Mouse (Mus musculus) embryonic fibroblast, embryonic 13.5 days (primary cell): ENCODE results near the gene Rpp21. TPM values are rescaled to one million over a fixed set of nuclear protein-coding genes. Genes with fewer than 3 reads are reported as not detected.
"Not testable (repeated sequence)": the region's sequence is repeated elsewhere in the genome, so short reads cannot be mapped to it uniquely, and the experiment has no call there.

Source experiments
- H3K27ac ChIP-seq: 2 replicates; pipeline ENCODE4 v1.5.1; 2012; ENCODE audit warnings: low read length, control low read depth, inconsistent platforms; ENCODE audit not compliant: insufficient read depth
- H3K4me1 ChIP-seq: 2 replicates; pipeline ENCODE4 v1.6.1; 2011; ENCODE audit warnings: low read length; ENCODE audit not compliant: control insufficient read depth, insufficient read depth
- H3K4me3 ChIP-seq: 2 replicates; pipeline ENCODE4 v1.5.1; 2011; ENCODE audit warnings: mild to moderate bottlenecking, control low read depth, low read length; ENCODE audit not compliant: insufficient read depth
- CTCF ChIP-seq: IDR thresholded peaks from 2 replicates; pipeline ENCODE4 v1.5.1; 2011; ENCODE audit warnings: mild to moderate bottlenecking, control low read depth, low read length, moderate library complexity, borderline replicate concordance; ENCODE audit not compliant: insufficient read depth
- POLR2A ChIP-seq: IDR thresholded peaks from 2 replicates; pipeline ENCODE4 v1.6.1; 2011; ENCODE audit warnings: low read depth, mild to moderate bottlenecking, control low read depth, low read length, moderate library complexity
- polyA plus RNA-seq: library from polyadenylated mRNA; stranded (reverse); fragments of >200 nt; gene quantifications from 2 replicates; pipeline ENCODE4 v1.2.4, GENCODE M21; 2011; ENCODE audit warnings: low read depth; ENCODE audit not compliant: missing spikeins, insufficient read length

Rpp21 gene
- polyA plus RNA-seq, 1 experiment: 19.5 TPM

GRCm38 (mm10) chr17:36264273-36264925 lies 6.5 kb upstream of the Rpp21 start:
- H3K4me1 ChIP-seq: peaks cover 3% of the 10 kb centered on the region; the same call in 1 of the 2 replicates
- no peak overlapping the region for H3K4me3 ChIP-seq
- peak overlapping the region; percentile 50; the same call in 1 of the 2 replicates for H3K27ac ChIP-seq
- no peak for TF ChIP-seq POLR2A
- no peak for TF ChIP-seq CTCF

GRCm38 (mm10) chr17:36261511-36262166 lies 3.8 kb upstream of the Rpp21 start:
- TF ChIP-seq POLR2A (no peak), CTCF (no peak)
- H3K4me3 ChIP-seq: no peak overlapping the region
- peaks cover 3% of the 10 kb centered on the region; the same call in 1 of the 2 replicates for H3K4me1 ChIP-seq
- H3K27ac ChIP-seq: no peak overlapping the region

DNA sequence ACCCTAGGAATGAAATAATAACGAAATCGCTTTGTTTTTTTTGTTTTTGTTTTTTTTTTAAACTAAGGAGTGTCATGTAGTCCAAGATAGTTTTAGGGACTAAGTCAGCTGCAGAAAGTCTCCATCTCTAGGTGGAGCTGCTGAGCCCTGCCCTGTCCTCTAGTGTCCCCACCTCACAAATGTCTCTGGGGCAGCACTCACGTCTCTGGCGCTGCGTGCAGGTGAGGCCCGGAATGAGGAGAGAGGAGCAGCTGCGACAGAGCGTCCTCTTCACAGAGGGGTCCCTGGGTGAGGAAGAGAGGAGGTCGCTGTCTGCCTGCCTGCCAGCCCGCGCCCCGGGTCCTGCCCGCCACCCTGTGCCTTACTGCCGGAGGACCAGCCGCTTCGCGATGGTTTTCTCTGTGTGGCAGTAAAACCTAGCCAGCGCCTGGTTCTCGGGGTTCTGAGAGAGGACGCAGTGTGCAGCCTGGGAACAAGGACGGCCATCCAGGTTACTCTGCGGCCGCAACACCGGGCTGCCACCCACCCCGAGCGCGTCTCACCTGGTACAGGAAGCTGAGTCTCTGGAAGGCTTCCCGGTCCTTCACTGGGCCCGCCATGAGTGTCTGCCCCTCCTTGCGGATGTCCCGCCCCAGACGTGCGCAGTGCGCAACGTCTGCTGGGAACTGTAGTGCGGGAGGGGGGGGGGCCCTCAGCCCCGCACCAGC lies 475 bp downstream of the Rpp21 start:
- TF ChIP-seq POLR2A (peak; percentile 81), CTCF (peak; percentile 50; the same call in 1 of the 2 replicates)
- Histone ChIP-seq H3K27ac (no peak overlapping the region), H3K4me1 (no peaks in the 10 kb centered on the region), H3K4me3 (peak overlapping the region; percentile 59)

DNA sequence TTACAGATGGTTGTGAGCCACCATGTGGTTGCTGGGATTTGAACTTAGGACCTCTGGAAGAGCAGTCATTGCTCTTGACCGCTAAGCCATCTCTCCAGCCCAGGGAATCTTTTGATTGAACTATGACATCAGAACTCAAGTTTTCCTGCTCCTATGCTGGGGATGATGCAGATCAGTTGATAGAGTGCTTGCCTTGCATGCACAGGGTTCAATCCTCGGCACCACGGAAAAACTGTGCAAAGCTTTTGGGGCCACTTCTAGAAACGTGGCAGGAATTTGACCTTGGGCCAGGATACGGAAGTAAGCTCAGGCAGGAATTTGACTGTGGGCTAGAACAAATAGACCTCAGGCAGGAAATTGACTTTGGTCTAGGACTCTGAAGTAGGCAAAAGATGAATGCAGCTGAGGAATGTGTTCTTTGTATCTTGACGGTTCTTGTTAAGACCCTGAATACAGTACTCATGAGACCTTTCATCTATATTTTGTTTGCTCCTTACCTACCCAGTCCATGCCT lies 4.7 kb downstream of the Rpp21 start:
- no peak overlapping the region for H3K4me3 ChIP-seq
- TF ChIP-seq CTCF (no peak), POLR2A (no peak)
- H3K27ac ChIP-seq: no peak overlapping the region
- no peaks in the 10 kb centered on the region for H3K4me1 ChIP-seq

DNA sequence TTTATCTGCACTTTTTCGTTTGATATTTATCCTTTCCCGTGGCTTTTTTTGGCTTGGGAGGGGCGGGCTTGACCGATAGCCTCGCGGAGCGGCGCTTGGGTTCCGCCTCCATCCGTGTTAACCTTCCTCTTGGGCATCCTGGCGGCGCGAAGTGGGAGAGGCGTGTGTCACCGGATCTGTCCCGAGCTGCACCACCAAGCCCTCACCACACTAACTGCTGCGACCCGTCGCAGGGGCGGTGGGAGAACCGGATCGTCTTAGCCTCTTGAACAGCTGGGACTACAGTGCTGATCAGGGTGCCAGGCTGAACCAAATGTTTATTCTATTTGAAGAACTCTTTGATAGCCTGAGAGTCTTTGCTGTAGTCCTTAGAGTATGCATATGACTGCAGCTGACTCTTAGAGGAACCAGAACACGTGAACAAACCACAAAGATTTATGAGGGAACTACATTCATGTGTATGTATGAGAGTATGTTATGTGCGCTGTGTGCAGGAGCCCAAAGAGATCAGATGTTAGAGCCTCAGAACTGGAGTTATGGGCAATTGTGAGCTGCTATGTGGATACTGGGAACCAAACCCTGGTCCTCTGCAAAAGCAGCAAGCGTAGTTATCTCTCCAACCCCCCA lies 5.5 kb downstream of the Rpp21 start:
- no peaks in the 10 kb centered on the region for H3K4me1 ChIP-seq
- H3K4me3 ChIP-seq: peak overlapping the region; percentile 13; the same call in 1 of the 2 replicates
- TF ChIP-seq POLR2A (no peak), CTCF (no peak)
- no peak overlapping the region for H3K27ac ChIP-seq

GRCm38 (mm10) chr17:36248886-36249285 lies 9.0 kb downstream of the Rpp21 start:
- no peak overlapping the region for H3K4me3 ChIP-seq
- H3K4me1 ChIP-seq: no peaks in the 10 kb centered on the region
- TF ChIP-seq POLR2A: no peak
- H3K27ac ChIP-seq: no peak overlapping the region

DNA sequence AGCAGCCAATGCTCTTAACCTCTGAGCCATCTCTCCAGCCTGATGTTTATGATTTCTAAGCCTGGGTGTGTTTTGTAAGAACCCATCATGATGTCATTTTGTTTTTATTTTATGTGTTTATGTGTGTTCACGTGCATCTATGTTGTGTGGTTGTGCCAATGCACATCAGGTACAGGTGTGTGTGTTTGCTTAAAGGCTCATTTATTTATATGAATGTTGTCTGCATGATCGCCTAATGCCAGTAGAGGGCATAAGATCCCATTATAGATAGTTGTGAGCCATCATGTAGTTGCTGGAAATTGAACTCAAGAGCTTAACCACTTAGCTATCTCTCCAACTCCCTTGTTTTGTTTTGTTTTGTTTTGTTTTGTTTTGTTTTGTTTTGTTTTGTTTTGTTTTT lies 12.1 kb downstream of the Rpp21 start:
- Histone ChIP-seq H3K27ac (no peak overlapping the region), H3K4me3 (no peak overlapping the region), H3K4me1 (no peaks in the 10 kb centered on the region)
- no peak for TF ChIP-seq POLR2A
- no peak for TF ChIP-seq CTCF

GRCm38 (mm10) chr17:36244031-36244430 lies 13.8 kb downstream of the Rpp21 start:
- no peak overlapping the region for H3K4me3 ChIP-seq
- H3K4me1 ChIP-seq: no peaks in the 10 kb centered on the region
- H3K27ac ChIP-seq: no peak overlapping the region
- no peak for TF ChIP-seq POLR2A

DNA sequence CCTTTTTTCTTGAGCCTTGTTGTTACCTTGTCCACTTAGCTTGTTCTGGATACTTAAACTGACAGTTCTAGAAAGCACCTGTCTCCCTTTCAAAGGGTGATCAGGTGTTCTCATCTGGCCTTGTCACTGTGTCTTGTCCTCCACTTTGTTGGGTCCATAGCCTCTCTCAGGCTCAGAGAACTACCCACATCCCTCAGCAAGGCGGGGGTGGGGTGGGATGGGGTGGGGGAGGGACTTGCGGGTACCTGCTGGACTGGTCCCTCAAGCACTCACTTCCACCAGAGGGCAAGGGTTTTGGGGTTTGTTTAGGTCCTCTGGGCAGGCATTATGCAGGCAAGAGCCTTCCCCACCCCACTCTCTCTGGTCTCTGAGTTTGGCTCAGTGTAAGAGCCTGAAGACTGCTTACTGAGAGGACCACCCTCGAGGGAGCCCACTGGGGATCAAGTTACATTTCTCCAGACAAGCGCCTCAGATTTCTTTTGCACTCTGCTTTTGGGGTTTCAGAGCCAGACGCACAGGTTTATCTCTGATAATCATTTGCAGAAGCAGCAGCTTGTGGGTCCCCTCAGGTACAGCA lies 17.1 kb downstream of the Rpp21 start:
- no peak overlapping the region for H3K27ac ChIP-seq
- no peak overlapping the region for H3K4me3 ChIP-seq
- TF ChIP-seq CTCF (no peak), POLR2A (no peak)
- H3K4me1 ChIP-seq: no peaks in the 10 kb centered on the region

DNA sequence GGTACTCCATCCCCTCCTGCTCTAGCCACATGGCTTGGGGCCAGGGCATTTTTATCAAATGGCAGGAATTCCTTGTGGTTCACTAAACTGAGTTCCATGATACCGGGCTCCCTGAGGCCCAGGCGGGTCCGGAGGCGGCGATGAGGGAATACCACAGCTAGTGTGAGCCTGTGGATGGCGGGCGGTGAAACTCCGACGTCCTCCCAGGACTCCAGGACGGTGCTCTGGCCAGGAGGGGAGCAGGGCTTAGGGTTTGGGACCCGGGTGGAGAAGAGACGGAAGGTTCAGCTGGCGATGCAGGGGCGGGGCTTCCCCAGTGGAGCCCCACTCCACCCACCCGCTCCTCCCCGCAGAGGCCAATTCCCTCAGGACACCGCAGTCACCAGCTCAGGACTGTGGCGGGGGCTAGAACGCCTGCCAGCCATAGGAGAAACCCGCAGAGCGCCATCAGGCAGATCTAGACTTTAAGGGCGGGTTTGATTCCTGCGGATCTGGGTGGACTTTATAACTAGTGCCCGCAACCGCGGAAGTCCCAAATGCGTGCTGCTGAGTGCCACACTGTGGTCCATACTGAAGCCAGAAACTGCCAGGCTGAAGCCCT lies 20.4 kb downstream of the Rpp21 start:
- Histone ChIP-seq H3K4me3 (peak overlapping the region; percentile 34), H3K27ac (0 out of 2 replicates have a peak overlapping the region, but pooled peaks have one; percentile 14), H3K4me1 (no peaks in the 10 kb centered on the region)
- TF ChIP-seq CTCF: no peak
- TF ChIP-seq POLR2A: 0 out of 2 replicates have a peak, but pooled peaks have one; percentile 33

DNA sequence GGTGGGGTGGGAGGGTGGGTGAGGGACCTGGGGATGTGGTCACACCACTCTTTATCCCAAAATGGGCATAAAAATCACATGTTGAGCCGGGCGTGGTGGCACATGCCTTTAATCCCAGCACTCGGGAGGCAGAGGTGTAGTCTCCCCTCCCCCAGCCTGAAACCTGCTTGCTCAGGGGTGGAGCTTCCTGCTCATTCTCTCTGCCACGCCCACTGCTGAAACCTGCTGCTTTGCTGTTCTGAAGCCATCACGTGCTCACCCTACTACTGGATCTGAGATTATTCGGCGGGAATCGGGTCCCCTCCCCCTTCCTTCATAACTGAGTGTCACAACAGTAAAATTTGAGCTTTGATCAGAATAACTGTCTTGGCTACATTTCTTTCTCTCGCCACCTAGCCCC lies 22.6 kb downstream of the Rpp21 start:
- H3K4me3 ChIP-seq: not testable (repeated sequence)

More for the DNA sequence above, 22.6 kb downstream of the Rpp21 start:
- not testable (repeated sequence) for H3K27ac ChIP-seq, H3K4me1 ChIP-seq
